Mouse (Mus musculus) limb, embryonic 15.5 days (tissue): ENCODE measurements around the gene Parm1. TPM values are rescaled to one million over a fixed set of nuclear protein-coding genes. Genes with fewer than 3 reads are reported as not detected.

ENCODE experiments used
- ATAC-seq: fragments of 200-750 bp; cut with Nextera tagmentation; 2 replicates; pipeline ENCODE4 v1.8.0; 2017; ENCODE audit warnings: low read depth, moderate TSS enrichment; ENCODE audit not compliant: insufficient number of reproducible peaks, low FRiP score, low TSS enrichment
- H3K27ac ChIP-seq: fragments of 300-500 bp; sonication (generic); 2 replicates; pipeline ENCODE4 v1.5.1; 2015; ENCODE audit warnings: moderate library complexity, mild to moderate bottlenecking, inconsistent platforms
- H3K27me3 ChIP-seq: fragments of 300-500 bp; sonication (generic); 2 replicates; pipeline ENCODE4 v1.6.1; 2015; ENCODE audit warnings: inconsistent platforms
- H3K36me3 ChIP-seq: fragments of 300-500 bp; sonication (generic); 2 replicates; pipeline ENCODE4 v1.6.1; 2015; ENCODE audit warnings: inconsistent platforms
- H3K4me1 ChIP-seq: fragments of 300-500 bp; sonication (generic); 2 replicates; pipeline ENCODE4 v1.6.1; 2015; ENCODE audit warnings: inconsistent platforms
- H3K4me2 ChIP-seq: fragments of 300-500 bp; sonication (generic); 2 replicates; pipeline ENCODE4 v1.6.1; 2015; ENCODE audit warnings: mild to moderate bottlenecking, inconsistent platforms
- H3K4me3 ChIP-seq: fragments of 300-500 bp; sonication (generic); 2 replicates; pipeline ENCODE4 v1.5.1; 2015; ENCODE audit warnings: mild to moderate bottlenecking, inconsistent platforms
- H3K9ac ChIP-seq: fragments of 300-500 bp; sonication (generic); 2 replicates; pipeline ENCODE4 v1.6.1; 2015; ENCODE audit warnings: inconsistent platforms
- H3K9me3 ChIP-seq: fragments of 300-500 bp; sonication (generic); 2 replicates; pipeline ENCODE4 v1.6.1; 2016; ENCODE audit warnings: inconsistent platforms
- WGBS: fragments of 180-500 bp; shearing (Covaris S2); methylation state at CpG from one replicate; pipeline ENCODE4 v1.1.7; 2015; 5-methylcytosine and 5-hydroxymethylcytosine counted together
- polyA plus RNA-seq: library from polyadenylated mRNA; unstranded; fragments of >200 nt; fragmentation: Nextera tagmentation; extraction: Ambion mirVana; gene quantifications from 2 replicates; pipeline ENCODE4 v1.2.1, GENCODE M21; 2015

The Parm1 gene
- polyA plus RNA-seq, 1 experiment from 2014 or later: 21.7 TPM

- Histone ChIP-seq H3K4me2 (no peak overlapping the region), H3K4me1 (peaks cover 7% of the 10 kb centered on the region; the same call in 1 of the 2 replicates), H3K27ac (no peak overlapping the region), H3K27me3 (no peaks in the 10 kb centered on the region), H3K36me3 (no peaks in the 10 kb centered on the region), H3K9ac (no peak overlapping the region), H3K9me3 (no peaks in the 10 kb centered on the region), H3K4me3 (no peak overlapping the region)
- ATAC-seq: no peak
- 85% methylated on average over 3 of the region's 3 CpGs for WGBS
Measured at GRCm38 (mm10) chr5:91611589-91611988, 94.2 kb downstream of the Parm1 start.

GRCm38 (mm10) chr5:91617331-91618233, 100.2 kb downstream of the Parm1 start:
- no peak overlapping the region for H3K9ac ChIP-seq
- no peaks in the 10 kb centered on the region for H3K27me3 ChIP-seq
- WGBS: 70% methylated on average over 11 of the region's 11 CpGs
- no peaks in the 10 kb centered on the region; the same call in 1 of the 2 replicates for H3K4me1 ChIP-seq
- H3K4me2 ChIP-seq: no peak overlapping the region
- no peak overlapping the region for H3K4me3 ChIP-seq
- H3K27ac ChIP-seq: no peak overlapping the region
- ATAC-seq: no peak
- no peaks in the 10 kb centered on the region for H3K9me3 ChIP-seq
- H3K36me3 ChIP-seq: no peaks in the 10 kb centered on the region

- Histone ChIP-seq H3K36me3 (no peaks in the 10 kb centered on the region), H3K9me3 (no peaks in the 10 kb centered on the region), H3K27ac (no peak overlapping the region), H3K4me2 (no peak overlapping the region), H3K4me1 (no peaks in the 10 kb centered on the region; the same call in 1 of the 2 replicates), H3K27me3 (no peaks in the 10 kb centered on the region), H3K4me3 (no peak overlapping the region), H3K9ac (no peak overlapping the region)
- no peak for ATAC-seq
- WGBS: 81% methylated on average over 4 of the region's 4 CpGs
Measured at GRCm38 (mm10) chr5:91618661-91619173, 101.3 kb downstream of the Parm1 start.

- WGBS: 80% methylated on average over 6 of the region's 6 CpGs
Measured at GRCm38 (mm10) chr5:91621197-91621596, 103.8 kb downstream of the Parm1 start.

GRCm38 (mm10) chr5:91626823-91627222, 109.4 kb downstream of the Parm1 start:
- Histone ChIP-seq H3K9ac (no peak overlapping the region), H3K27me3 (no peaks in the 10 kb centered on the region), H3K4me2 (no peak overlapping the region), H3K9me3 (no peaks in the 10 kb centered on the region), H3K4me3 (no peak overlapping the region), H3K27ac (no peak overlapping the region), H3K36me3 (no peaks in the 10 kb centered on the region), H3K4me1 (no peaks in the 10 kb centered on the region)
- 91% methylated on average over 7 of the region's 7 CpGs for WGBS
- ATAC-seq: no peak

More at GRCm38 (mm10) chr5:91621197-91621596, 103.8 kb downstream of the Parm1 start:
- no peak for ATAC-seq
- H3K27ac ChIP-seq: no peak overlapping the region
- no peaks in the 10 kb centered on the region for H3K27me3 ChIP-seq
- no peaks in the 10 kb centered on the region; the same call in 1 of the 2 replicates for H3K4me1 ChIP-seq
- no peak overlapping the region for H3K4me3 ChIP-seq
- no peaks in the 10 kb centered on the region for H3K36me3 ChIP-seq
- H3K9ac ChIP-seq: no peak overlapping the region
- H3K9me3 ChIP-seq: no peaks in the 10 kb centered on the region
- no peak overlapping the region for H3K4me2 ChIP-seq

GRCm38 (mm10) chr5:91629472-91629871, 112.1 kb downstream of the Parm1 start:
- WGBS: 38% methylated on average over 5 of the region's 5 CpGs
- no peaks in the 10 kb centered on the region for H3K36me3 ChIP-seq
- no peaks in the 10 kb centered on the region for H3K9me3 ChIP-seq
- H3K27ac ChIP-seq: no peak overlapping the region
- no peaks in the 10 kb centered on the region for H3K4me1 ChIP-seq
- no peak overlapping the region for H3K4me3 ChIP-seq
- peak; percentile 30; the same call in 1 of the 2 replicates for ATAC-seq
- no peak overlapping the region for H3K4me2 ChIP-seq
- no peak overlapping the region for H3K9ac ChIP-seq
- no peaks in the 10 kb centered on the region for H3K27me3 ChIP-seq

- Histone ChIP-seq H3K9me3 (no peaks in the 10 kb centered on the region), H3K9ac (no peak overlapping the region), H3K27ac (no peak overlapping the region), H3K4me3 (no peak overlapping the region), H3K36me3 (no peaks in the 10 kb centered on the region), H3K27me3 (no peaks in the 10 kb centered on the region), H3K4me2 (no peak overlapping the region), H3K4me1 (no peaks in the 10 kb centered on the region)
- WGBS: 68% methylated on average over 4 of the region's 4 CpGs
- no peak for ATAC-seq
Measured at GRCm38 (mm10) chr5:91651330-91651729, 133.9 kb downstream of the Parm1 start.

- ATAC-seq: no peak
- Histone ChIP-seq H3K4me1 (no peaks in the 10 kb centered on the region), H3K9me3 (no peaks in the 10 kb centered on the region), H3K4me3 (no peak overlapping the region), H3K4me2 (no peak overlapping the region), H3K36me3 (no peaks in the 10 kb centered on the region), H3K27ac (no peak overlapping the region), H3K27me3 (no peaks in the 10 kb centered on the region), H3K9ac (no peak overlapping the region)
- WGBS: 66% methylated on average over 14 of the region's 14 CpGs
Measured at GRCm38 (mm10) chr5:91653061-91653915, 135.9 kb downstream of the Parm1 start.

GRCm38 (mm10) chr5:91654331-91655048, 137.1 kb downstream of the Parm1 start:
- Histone ChIP-seq H3K27me3 (no peaks in the 10 kb centered on the region), H3K9me3 (no peaks in the 10 kb centered on the region), H3K4me1 (no peaks in the 10 kb centered on the region), H3K27ac (no peak overlapping the region), H3K4me3 (no peak overlapping the region), H3K9ac (no peak overlapping the region), H3K4me2 (no peak overlapping the region), H3K36me3 (no peaks in the 10 kb centered on the region)
- 75% methylated on average over 3 of the region's 3 CpGs for WGBS
- no peak for ATAC-seq

- 46% methylated on average over 3 of the region's 3 CpGs for WGBS
- no peak for ATAC-seq
- H3K4me1 ChIP-seq: no peaks in the 10 kb centered on the region
Measured at GRCm38 (mm10) chr5:91655263-91655662, 137.8 kb downstream of the Parm1 start.

GRCm38 (mm10) chr5:91662715-91663114, 145.3 kb downstream of the Parm1 start:
- Histone ChIP-seq H3K9me3 (no peaks in the 10 kb centered on the region), H3K9ac (no peak overlapping the region), H3K4me1 (no peaks in the 10 kb centered on the region), H3K27me3 (no peaks in the 10 kb centered on the region), H3K36me3 (no peaks in the 10 kb centered on the region), H3K4me2 (no peak overlapping the region), H3K27ac (no peak overlapping the region), H3K4me3 (no peak overlapping the region)
- ATAC-seq: no peak
- WGBS: 94% methylated on average over 1 of the region's 1 CpGs

More at GRCm38 (mm10) chr5:91655263-91655662, 137.8 kb downstream of the Parm1 start:
- Histone ChIP-seq H3K36me3 (no peaks in the 10 kb centered on the region), H3K4me2 (no peak overlapping the region), H3K9me3 (no peaks in the 10 kb centered on the region), H3K27ac (no peak overlapping the region), H3K4me3 (no peak overlapping the region), H3K9ac (no peak overlapping the region), H3K27me3 (no peaks in the 10 kb centered on the region)
